Mouse (Mus musculus): ENCODE data around the gene B230217C12Rik.
"Not testable (repeated sequence)": the region's sequence is repeated elsewhere in the genome, so short reads cannot be mapped to it uniquely, and the experiment has no call there.

Gene B230217C12Rik

DNA sequence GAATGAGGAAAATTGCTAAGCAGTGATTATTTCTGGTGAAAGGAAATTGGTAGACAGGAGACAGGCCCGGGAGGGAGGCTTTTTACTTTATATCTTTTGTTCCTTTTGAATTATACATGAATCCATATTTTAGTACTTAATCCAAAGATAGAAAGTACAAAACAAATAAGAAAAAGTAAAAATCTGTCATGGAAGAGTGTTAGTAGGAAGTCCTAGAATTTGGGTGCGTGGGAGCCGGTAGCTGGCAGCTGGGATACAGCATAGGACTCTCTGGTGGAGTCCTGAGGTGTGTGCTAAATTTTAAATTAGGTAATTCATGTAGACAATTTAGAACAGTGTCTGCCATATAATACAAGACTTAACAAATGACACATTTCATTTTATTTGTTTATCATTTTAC lies 27.0 kb downstream of the B230217C12Rik start:
- no peak for DNase-seq (ENCODE audit: low spot score in 2 of 2)

- DNase-seq (ENCODE audit: low spot score in 2 of 2) = not testable (repeated sequence)
These were observed 31.8 kb downstream of the B230217C12Rik start for GRCm38 (mm10) chr11:97872378-97872777.

GRCm38 (mm10) chr11:97874396-97874795 lies 33.8 kb downstream of the B230217C12Rik start:
- DNase-seq (ENCODE audit: low spot score in 2 of 2) = no peak

GRCm38 (mm10) chr11:97877341-97877740 lies 36.8 kb downstream of the B230217C12Rik start:
- no peak for DNase-seq (ENCODE audit: low spot score in 2 of 2)

GRCm38 (mm10) chr11:97880362-97880761 lies 39.8 kb downstream of the B230217C12Rik start:
- DNase-seq (ENCODE audit: low spot score in 2 of 2) = no peak

DNA sequence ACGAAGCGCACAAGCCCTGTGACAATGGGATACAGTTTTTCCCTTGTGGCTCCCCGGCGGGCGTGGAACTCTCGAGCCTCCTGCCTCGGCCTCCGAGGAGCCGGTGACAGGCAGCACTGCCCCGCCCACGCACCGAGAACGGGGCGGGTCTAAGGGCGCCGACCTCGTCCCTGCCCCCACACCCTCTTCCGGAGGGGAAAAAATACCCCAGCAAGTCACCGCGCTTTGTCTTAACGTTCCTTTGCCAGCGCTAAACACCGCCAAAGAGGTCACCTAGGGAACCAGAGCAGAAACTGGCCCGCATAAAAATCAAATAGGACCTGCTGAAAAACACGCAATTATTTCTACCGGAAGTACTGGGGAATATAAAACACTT lies 43.0 kb downstream of the B230217C12Rik start:
- DNase-seq (ENCODE audit: low spot score in 2 of 2) = peak; percentile 67 to 76

GRCm38 (mm10) chr11:97883918-97884600 lies 43.5 kb downstream of the B230217C12Rik start, which contains the start of gene Fbxo47:
Gene Fbxo47, minus strand, starts transcription at chr11:97884154.
- peak; percentile 91 to 93 for DNase-seq (ENCODE audit: low spot score in 2 of 2)

DNA sequence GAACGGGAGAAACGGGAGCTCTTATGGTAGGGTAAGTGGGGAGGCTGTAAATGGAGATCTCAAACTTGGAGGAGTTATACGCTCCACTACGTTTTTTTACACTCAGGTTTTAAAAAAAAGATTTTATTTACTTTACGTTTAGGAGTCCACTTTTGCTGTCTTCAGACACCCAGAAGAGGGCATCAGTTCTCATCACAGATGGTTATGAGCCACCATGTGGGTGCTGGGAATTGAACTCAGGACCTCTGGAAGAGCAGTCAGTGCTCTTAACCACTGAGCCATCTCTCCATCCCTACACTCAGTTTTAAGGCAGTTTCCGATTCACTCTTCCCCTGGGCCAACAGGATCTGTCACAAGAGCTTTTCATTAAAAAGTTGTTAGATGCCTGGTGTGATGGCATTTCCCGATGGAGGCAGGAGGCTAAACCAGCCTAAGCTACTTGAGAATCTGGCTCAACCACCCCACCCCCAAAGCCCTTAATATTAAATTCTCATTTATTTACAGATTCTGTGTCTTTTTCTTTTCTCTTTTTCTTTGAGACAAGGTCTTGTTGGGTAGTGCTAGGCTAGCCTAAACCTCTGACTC lies 44.1 kb downstream of the B230217C12Rik start:
- DNase-seq (ENCODE audit: low spot score in 2 of 2) = no peak

GRCm38 (mm10) chr11:97885296-97885915 lies 44.8 kb downstream of the B230217C12Rik start:
- no peak for DNase-seq (ENCODE audit: low spot score in 2 of 2)

DNA sequence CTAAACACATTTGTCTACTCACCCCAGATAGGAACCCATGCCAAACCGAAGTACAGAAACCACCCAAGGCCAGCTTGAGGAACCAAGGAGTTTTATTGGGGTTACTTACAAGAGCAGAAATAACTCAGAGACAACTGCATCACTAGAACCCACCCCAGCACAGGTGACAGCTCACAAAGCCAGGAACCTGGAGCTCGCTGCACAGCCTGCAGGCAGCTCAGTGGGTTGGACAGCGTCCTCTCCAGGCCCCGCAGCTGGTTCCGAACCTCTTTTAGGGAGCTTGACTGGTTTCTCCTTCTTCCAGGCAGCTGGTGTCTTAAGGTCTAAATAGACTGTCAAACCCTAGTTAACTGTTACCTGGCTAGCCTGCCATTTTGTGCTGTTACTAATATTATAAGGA lies 51.2 kb downstream of the B230217C12Rik start:
- no peak for DNase-seq (ENCODE audit: low spot score in 2 of 2)
